Mouse (Mus musculus) right cerebral cortex, postnatal 14 days (tissue): ENCODE results near the gene Cavin3.
"Not testable (repeated sequence)": the region's sequence is repeated elsewhere in the genome, so short reads cannot be mapped to it uniquely, and the experiment has no call there.

ENCODE experiments used
- DNase-seq: peaks from one replicate; pipeline ENCODE4 v3.0.0; 2022

Cavin3 gene

GRCm38 (mm10) chr7:105480081-105480480 is 2.0 kb downstream of the Cavin3 start:
- no peak for DNase-seq

- DNase-seq: no peak
Observed at GRCm38 (mm10) chr7:105479232-105479631, 2.9 kb downstream of the Cavin3 start.

GRCm38 (mm10) chr7:105478344-105478743 is 3.8 kb downstream of the Cavin3 start:
- DNase-seq: no peak

- peak; percentile 28 for DNase-seq
Observed at GRCm38 (mm10) chr7:105477841-105478240, 4.3 kb downstream of the Cavin3 start.

GRCm38 (mm10) chr7:105477433-105477700 is 4.7 kb downstream of the Cavin3 start:
- no peak for DNase-seq

- DNase-seq: no peak
Observed at GRCm38 (mm10) chr7:105476683-105477432, 5.2 kb downstream of the Cavin3 start.

GRCm38 (mm10) chr7:105475396-105475949 is 6.6 kb downstream of the Cavin3 start:
- DNase-seq: no peak

- DNase-seq: no peak
Observed at GRCm38 (mm10) chr7:105474771-105475315, 7.3 kb downstream of the Cavin3 start.

- no peak for DNase-seq
Observed at GRCm38 (mm10) chr7:105472607-105473006, 9.5 kb downstream of the Cavin3 start.

- DNase-seq: peak; percentile 64
Observed at GRCm38 (mm10) chr7:105465505-105465904, 16.6 kb downstream of the Cavin3 start.

- no peak for DNase-seq
Observed at GRCm38 (mm10) chr7:105458546-105458945, 23.6 kb downstream of the Cavin3 start.

- not testable (repeated sequence) for DNase-seq
Observed at GRCm38 (mm10) chr7:105453345-105453744, 28.8 kb downstream of the Cavin3 start.

GRCm38 (mm10) chr7:105445076-105445475 is 37.0 kb downstream of the Cavin3 start:
- DNase-seq: no peak

GRCm38 (mm10) chr7:105441426-105441825 is 40.7 kb downstream of the Cavin3 start:
- no peak for DNase-seq

GRCm38 (mm10) chr7:105437979-105438772 is 43.9 kb downstream of the Cavin3 start:
- no peak for DNase-seq

- DNase-seq: no peak
Observed at GRCm38 (mm10) chr7:105434798-105435197, 47.3 kb downstream of the Cavin3 start.

GRCm38 (mm10) chr7:105433859-105434258 is 48.2 kb downstream of the Cavin3 start:
- DNase-seq: no peak

GRCm38 (mm10) chr7:105432058-105432457 is 50.0 kb downstream of the Cavin3 start:
- no peak for DNase-seq
